Mouse (Mus musculus) testis, adult 2 months (tissue): ENCODE data around the gene Crnkl1.

Source experiments
- CTCF ChIP-seq: fragments of 200-500 bp; IDR thresholded peaks from 2 replicates; pipeline ENCODE4 v1.5.1; 2012; ENCODE audit warnings: low read depth, mild to moderate bottlenecking, inconsistent platforms, low read length, moderate library complexity; ENCODE audit not compliant: control insufficient read depth, insufficient read depth, insufficient replicate concordance
- POLR2A ChIP-seq: fragments of 200-500 bp; IDR thresholded peaks from 2 replicates; pipeline ENCODE4 v1.6.1; 2012; ENCODE audit warnings: low read depth, mild to moderate bottlenecking, inconsistent platforms, low read length, moderate library complexity; ENCODE audit not compliant: control insufficient read depth

GRCm38 (mm10) chr2:145956318-145956717 lies 21.5 kb upstream of the Crnkl1 start:
- no peak for TF ChIP-seq CTCF
- TF ChIP-seq POLR2A, result no peak
